Mouse (Mus musculus) neural tube, embryonic 14.5 days (tissue): ENCODE measurements around the gene Ehd3. TPM values are rescaled to one million over a fixed set of nuclear protein-coding genes. Genes with fewer than 3 reads are reported as not detected.

Experiments
- ATAC-seq: fragments of 200-750 bp; cut with Nextera tagmentation; 2 replicates; pipeline ENCODE4 v1.8.0; 2017; ENCODE audit warnings: low read depth, mild to moderate bottlenecking, moderate TSS enrichment, moderate library complexity
- H3K27ac ChIP-seq: fragments of 300-500 bp; sonication (generic); 2 replicates; pipeline ENCODE4 v1.5.1; 2014; ENCODE audit warnings: low read depth, mild to moderate bottlenecking, control low read depth, low read length, moderate library complexity, mixed read lengths
- H3K27me3 ChIP-seq: fragments of 300-500 bp; sonication (generic); 2 replicates; pipeline ENCODE4 v1.6.1; 2014; ENCODE audit warnings: low read length; ENCODE audit not compliant: control insufficient read depth, insufficient read depth
- H3K36me3 ChIP-seq: fragments of 300-500 bp; sonication (generic); 2 replicates; pipeline ENCODE4 v1.6.1; 2014; ENCODE audit warnings: low read length, mixed read lengths; ENCODE audit not compliant: control insufficient read depth, insufficient read depth
- H3K4me1 ChIP-seq: fragments of 300-500 bp; sonication (generic); 2 replicates; pipeline ENCODE4 v1.6.1; 2014; ENCODE audit warnings: low read length; ENCODE audit not compliant: control insufficient read depth, insufficient read depth
- H3K4me2 ChIP-seq: fragments of 300-500 bp; sonication (generic); 2 replicates; pipeline ENCODE4 v1.6.1; 2014; ENCODE audit warnings: mild to moderate bottlenecking, low read depth, low read length, control low read depth
- H3K4me3 ChIP-seq: fragments of 300-500 bp; sonication (generic); 2 replicates; pipeline ENCODE4 v1.5.1; 2014; ENCODE audit warnings: low read depth, low read length, control low read depth, mixed read lengths
- H3K9ac ChIP-seq: fragments of 300-500 bp; sonication (generic); replicated peaks from 2 replicates; pipeline ENCODE4 v1.6.1; 2014; ENCODE audit warnings: low read depth, mild to moderate bottlenecking, control low read depth, low read length, mixed read lengths
- H3K9me3 ChIP-seq: fragments of 300-500 bp; sonication (generic); 2 replicates; pipeline ENCODE4 v1.6.1; 2016; ENCODE audit warnings: low read length; ENCODE audit not compliant: control insufficient read depth
- WGBS: fragments of 180-500 bp; shearing (Covaris S2); extraction: QIAGEN DNeasy Blood & Tissue Kit; methylation state at CpG from one replicate; pipeline ENCODE4 v1.1.7; 2014; 5-methylcytosine and 5-hydroxymethylcytosine counted together
- polyA plus RNA-seq: library from polyadenylated mRNA; unstranded; fragments of >200 nt; fragmentation: Nextera tagmentation; extraction: Ambion mirVana; gene quantifications from 2 replicates; pipeline ENCODE4 v1.2.1, GENCODE M21; 2014

The Ehd3 gene
- polyA plus RNA-seq, 1 experiment from 2014 or later = 25.4 TPM

DNA sequence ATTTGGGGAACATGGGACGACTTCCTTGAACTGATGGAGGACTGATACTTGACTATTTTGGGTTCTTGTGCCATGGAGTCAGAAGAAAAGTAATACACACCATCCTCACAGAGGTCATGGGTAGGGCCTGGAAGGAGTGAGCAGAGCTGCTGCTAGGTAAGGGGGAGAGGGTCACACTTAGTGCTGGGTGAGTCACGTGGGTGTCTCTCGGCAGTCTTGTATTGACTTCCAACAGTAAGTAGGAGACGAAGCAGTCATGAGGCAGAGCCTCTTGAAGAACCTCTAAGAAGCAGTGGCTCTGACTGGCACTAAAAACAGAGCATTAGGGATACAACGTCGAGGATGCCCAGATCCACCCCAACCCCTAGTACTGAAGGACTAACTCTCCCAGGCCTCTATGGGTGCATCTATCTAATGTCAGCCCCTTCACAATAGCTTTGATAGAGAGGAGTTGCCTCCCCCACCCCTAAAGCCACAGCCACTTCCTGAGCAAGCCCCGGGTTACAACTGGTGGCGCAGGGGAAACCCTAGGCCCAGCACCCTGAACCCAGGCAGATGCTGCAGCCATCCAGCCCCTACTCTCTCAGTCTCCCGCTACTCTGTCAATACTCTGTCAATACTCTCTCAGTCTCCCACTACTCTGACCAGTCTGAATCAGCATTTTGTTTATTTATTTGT lies 65.2 kb downstream of the Ehd3 start:
- H3K9ac ChIP-seq = no peak overlapping the region
- H3K36me3 ChIP-seq = no peaks in the 10 kb centered on the region
- H3K27me3 ChIP-seq = no peaks in the 10 kb centered on the region
- no peaks in the 10 kb centered on the region for H3K9me3 ChIP-seq
- no peak overlapping the region for H3K4me3 ChIP-seq
- no peak overlapping the region for H3K27ac ChIP-seq
- WGBS = 89% methylated on average over 9 of the region's 9 CpGs
- no peak for ATAC-seq
- H3K4me2 ChIP-seq = no peak overlapping the region
- no peaks in the 10 kb centered on the region for H3K4me1 ChIP-seq

DNA sequence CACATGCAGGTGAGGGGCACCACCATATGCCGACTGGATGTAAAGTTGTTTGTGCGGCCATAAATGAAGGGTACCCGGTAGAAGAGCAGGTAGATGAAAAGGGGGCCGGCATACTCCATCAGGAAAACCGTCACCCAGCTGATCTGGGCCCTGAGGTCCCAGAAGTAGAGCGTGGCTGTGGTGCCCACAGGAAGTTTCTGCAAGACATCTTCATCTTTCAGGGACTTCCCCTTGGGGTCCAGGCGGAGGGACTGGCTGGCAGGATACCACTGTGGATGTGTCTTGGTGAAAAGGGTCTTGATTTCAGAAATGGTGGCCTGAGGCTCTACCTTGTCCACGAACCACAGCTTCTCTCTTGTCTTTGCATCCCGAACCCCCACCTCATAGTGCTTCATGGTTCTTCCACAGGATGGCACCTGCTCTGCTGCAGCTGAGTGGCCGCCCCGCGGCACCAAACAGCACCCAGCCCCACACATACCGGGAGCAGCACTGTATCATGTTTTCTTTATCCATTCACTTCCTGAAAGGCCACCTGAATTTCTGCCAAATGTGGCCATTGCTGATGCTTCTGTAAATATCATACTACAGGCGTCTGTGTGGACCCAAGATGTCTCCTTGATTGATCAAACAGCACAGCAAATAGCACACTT lies 67.1 kb downstream of the Ehd3 start:
- Histone ChIP-seq H3K27me3 (no peaks in the 10 kb centered on the region), H3K4me3 (no peak overlapping the region), H3K9me3 (no peaks in the 10 kb centered on the region), H3K36me3 (no peaks in the 10 kb centered on the region), H3K27ac (no peak overlapping the region), H3K9ac (no peak overlapping the region), H3K4me2 (no peak overlapping the region), H3K4me1 (no peaks in the 10 kb centered on the region)
- no peak for ATAC-seq
- 94% methylated on average over 14 of the region's 14 CpGs for WGBS

DNA sequence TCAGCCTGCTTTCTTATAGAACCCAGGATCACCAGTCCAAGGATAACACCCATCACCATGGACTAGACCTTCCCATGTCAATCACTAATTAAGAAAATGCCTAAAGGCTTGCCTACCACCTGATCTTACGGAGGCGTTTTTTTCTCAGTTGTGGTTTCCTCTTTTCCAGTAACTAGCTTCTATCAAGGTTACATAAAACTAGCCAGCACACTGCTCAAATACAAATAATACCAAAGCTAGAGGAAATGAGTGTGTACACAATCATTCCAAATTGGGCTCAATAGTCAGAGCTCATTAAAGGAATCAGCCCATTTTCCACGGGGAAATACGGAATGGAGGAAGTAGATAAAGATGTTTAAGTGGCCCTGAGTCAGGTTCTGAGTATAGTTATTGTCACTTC lies 71.3 kb downstream of the Ehd3 start:
- ATAC-seq = no peak
- Histone ChIP-seq H3K9me3 (no peaks in the 10 kb centered on the region), H3K9ac (no peak overlapping the region), H3K27me3 (no peaks in the 10 kb centered on the region), H3K36me3 (no peaks in the 10 kb centered on the region), H3K27ac (no peak overlapping the region), H3K4me2 (no peak overlapping the region), H3K4me1 (no peaks in the 10 kb centered on the region), H3K4me3 (no peak overlapping the region)
- 94% methylated on average over 4 of the region's 4 CpGs for WGBS

DNA sequence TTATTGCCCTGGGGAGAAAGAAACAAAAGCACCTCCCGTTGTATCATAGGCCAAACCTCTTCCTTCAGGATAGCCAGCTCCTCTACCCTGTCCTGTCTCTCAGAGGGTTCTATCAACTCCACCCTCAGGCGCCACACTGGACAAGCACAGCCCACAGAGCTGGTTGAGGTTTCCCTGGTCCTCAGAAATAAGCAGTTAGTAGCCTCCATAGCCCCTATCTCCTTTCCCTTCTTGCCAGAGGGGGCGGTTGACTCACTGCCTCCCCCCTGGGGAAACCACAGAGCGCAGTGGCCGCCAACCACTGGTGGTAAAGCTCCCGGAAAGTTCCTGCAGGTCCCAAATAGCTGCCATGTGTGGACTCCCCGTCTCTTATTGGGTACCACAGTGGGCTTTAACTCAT lies 71.7 kb downstream of the Ehd3 start:
- Histone ChIP-seq H3K4me2 (no peak overlapping the region), H3K27me3 (no peaks in the 10 kb centered on the region), H3K27ac (no peak overlapping the region), H3K4me3 (no peak overlapping the region), H3K9ac (no peak overlapping the region), H3K9me3 (no peaks in the 10 kb centered on the region), H3K36me3 (no peaks in the 10 kb centered on the region), H3K4me1 (no peaks in the 10 kb centered on the region)
- 90% methylated on average over 7 of the region's 7 CpGs for WGBS
- ATAC-seq = no peak

DNA sequence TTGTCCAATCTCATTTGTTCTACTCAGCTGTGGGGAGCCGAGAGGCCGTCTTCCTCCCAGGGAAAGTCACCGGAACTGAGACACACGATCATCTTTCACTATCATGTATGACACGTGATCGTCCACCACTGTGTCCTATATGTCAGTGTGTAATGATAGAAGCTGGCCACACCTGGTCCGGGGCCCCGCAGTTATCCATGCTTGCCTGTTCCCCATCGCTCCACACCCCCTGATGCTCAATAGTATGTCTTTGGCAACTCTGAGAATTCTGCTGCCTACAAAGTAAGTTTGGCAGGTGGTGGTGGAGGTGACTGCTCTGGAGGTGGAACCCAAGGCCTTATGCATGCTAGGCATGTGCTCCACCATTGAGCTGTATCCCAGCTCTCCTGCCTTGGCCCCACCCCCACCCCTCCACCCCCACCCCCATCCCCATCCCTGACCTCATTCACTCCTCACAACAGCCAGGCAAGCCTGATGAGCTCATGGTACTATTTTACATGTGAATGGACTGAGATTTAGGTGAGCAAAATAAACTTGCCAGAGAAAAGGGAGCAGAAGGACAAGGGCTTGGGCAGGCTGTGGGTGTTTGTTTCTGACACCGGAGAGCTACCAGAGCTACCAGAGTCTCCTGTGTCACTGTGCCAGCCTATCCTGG lies 75.5 kb downstream of the Ehd3 start:
- Histone ChIP-seq H3K4me1 (peaks cover 3% of the 10 kb centered on the region; the same call in 1 of the 2 replicates), H3K36me3 (no peaks in the 10 kb centered on the region), H3K4me3 (no peak overlapping the region), H3K9ac (no peak overlapping the region), H3K27ac (no peak overlapping the region), H3K4me2 (no peak overlapping the region), H3K9me3 (no peaks in the 10 kb centered on the region), H3K27me3 (no peaks in the 10 kb centered on the region)
- ATAC-seq = no peak
- 87% methylated on average over 10 of the region's 10 CpGs for WGBS

DNA sequence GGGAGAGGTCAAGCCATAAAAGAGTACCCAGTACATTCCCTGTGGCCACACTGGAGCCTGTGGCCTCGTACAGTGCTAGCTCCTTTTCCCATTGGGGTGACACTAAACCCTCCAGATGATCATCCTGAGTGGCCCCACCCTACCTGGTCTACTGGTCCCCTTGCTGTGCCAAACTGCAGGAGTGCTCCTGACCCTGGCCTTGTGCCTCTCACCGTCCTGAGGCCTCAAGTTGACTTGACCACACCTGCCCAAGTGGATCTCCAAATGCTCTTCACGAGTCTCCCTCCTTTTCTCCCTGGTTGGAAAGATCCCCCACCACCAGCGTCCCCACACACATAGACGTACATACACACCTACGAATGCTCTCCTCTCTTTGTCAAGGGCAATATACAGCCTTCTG lies 76.4 kb downstream of the Ehd3 start:
- Histone ChIP-seq H3K9me3 (no peaks in the 10 kb centered on the region), H3K4me3 (no peak overlapping the region), H3K4me1 (peaks cover 3% of the 10 kb centered on the region; the same call in 1 of the 2 replicates), H3K27me3 (no peaks in the 10 kb centered on the region), H3K9ac (no peak overlapping the region), H3K4me2 (no peak overlapping the region), H3K27ac (no peak overlapping the region), H3K36me3 (no peaks in the 10 kb centered on the region)
- 84% methylated on average over 6 of the region's 6 CpGs for WGBS
- ATAC-seq = no peak

DNA sequence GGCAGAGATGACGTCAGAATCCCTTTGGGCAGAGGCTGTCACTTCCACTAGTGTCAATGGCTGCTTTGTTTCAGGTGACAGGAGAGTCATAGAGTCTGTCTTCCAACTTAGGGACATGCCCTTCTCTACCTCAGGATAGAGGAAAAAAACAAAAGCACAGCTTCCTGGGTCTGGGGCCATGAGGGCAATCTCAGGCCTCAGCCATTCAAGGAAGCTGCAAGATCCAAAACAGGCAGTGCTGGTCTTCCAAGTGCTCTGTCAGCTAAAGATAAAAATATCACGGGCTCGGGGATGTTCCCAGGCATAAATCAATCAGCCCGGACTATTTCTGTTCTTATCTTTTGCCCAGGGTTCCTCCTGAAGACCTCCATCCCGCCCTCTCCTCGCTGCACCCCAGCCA lies 77.4 kb downstream of the Ehd3 start:
- H3K4me3 ChIP-seq = no peak overlapping the region
- no peak overlapping the region for H3K27ac ChIP-seq
- H3K4me1 ChIP-seq = peaks cover 3% of the 10 kb centered on the region; the same call in 1 of the 2 replicates
- WGBS = 79% methylated on average over 6 of the region's 6 CpGs
- no peaks in the 10 kb centered on the region for H3K9me3 ChIP-seq
- H3K4me2 ChIP-seq = no peak overlapping the region
- H3K36me3 ChIP-seq = no peaks in the 10 kb centered on the region
- ATAC-seq = no peak
- no peak overlapping the region for H3K9ac ChIP-seq
- no peaks in the 10 kb centered on the region for H3K27me3 ChIP-seq
